Mouse (Mus musculus) frontal cortex, postnatal 36 days (tissue): Measurements from ENCODE around the gene Lrrc73.

ENCODE experiments used
- DNase-seq, 2 experiments: peaks; one replicate each; pipeline ENCODE4 v3.0.0; 2022; ENCODE audit warnings: low spot score in 2 of 2

Lrrc73 gene

DNA sequence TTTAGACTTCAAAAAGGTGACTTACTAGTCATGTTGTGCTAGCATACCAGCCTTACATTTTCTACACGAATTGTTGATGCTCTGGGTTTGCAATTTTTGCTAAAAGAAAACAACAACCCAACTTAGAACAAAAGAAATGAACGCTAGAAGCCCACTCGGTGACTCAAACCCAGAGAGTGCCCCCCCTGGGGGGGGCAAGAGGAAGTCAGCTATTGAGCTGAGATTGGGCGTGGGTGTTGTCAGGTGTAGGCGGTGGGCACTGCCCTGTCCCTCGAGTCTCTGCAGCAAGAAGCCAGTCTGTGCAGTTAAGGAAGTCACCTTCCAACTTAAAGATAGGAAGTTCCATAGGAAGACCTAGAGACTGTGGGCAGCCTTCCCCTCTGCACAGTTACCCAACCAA, 43.3 kb downstream of the Lrrc73 start:
- no peak for DNase-seq

DNA sequence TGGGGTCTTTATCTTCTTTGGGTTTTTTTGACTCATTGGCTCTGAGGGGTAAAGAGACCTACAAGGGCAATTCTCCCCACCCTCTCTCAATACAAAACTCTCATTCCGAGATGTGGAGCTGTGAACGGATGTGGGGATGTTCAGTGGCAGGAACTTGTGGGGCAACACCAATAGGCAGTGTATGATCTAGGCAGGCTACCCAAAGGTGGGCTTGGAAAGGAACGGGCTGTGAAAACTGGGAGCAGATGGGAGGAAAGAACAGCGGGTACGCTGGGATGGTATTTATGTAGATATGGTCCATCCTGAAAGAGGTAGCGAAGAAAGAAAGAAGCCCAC, 43.7 kb downstream of the Lrrc73 start:
- DNase-seq: no peak

DNA sequence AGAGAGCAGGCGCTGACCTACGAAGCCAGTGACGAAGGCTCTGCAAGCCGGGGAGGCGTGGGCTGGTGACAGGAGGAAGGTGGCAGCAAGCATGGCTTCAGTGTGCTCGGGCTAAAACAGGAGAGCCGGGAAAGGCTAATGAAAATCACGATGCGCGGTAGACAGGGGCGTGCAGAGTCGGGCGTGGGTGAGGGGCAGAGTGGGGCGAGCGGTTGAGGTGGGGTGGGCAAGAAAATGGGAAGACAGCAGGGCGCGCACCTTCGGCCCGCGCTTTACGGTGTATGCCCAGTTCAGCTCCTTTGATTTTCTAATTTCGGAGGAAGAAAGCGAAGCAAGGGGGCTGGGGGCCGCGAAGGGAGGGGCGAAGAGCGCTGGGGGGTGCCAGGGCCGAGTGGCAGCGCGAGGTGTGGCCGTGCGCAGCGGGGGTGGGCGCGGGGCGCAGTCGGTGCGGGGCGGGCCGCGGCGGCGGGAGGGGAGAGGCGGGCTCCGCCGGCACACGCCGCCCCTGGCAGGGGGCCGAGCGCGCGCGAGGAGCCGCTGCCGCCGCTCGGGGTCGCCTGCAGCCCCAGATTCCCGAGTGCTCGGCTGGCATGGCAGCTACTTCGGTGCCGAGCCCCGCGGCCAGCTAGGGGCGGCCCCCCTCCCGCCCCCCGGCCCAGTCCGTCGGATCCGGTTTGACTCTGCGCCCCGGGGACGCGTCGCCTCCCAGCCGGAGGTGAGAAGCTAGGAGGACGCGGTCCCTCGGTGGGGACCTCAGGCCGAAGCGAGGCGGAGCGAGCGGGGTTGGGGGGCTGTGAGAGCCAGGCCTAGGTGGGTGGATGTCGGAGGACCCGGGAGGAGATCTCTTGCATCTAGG, 44.3 kb downstream of the Lrrc73 start, which contains the start of gene Dlk2:
Dlk2 (plus strand) TSS at position 58 of the 856 bp plus-strand sequence.
- peak; percentile 68 to 76 for DNase-seq

DNA sequence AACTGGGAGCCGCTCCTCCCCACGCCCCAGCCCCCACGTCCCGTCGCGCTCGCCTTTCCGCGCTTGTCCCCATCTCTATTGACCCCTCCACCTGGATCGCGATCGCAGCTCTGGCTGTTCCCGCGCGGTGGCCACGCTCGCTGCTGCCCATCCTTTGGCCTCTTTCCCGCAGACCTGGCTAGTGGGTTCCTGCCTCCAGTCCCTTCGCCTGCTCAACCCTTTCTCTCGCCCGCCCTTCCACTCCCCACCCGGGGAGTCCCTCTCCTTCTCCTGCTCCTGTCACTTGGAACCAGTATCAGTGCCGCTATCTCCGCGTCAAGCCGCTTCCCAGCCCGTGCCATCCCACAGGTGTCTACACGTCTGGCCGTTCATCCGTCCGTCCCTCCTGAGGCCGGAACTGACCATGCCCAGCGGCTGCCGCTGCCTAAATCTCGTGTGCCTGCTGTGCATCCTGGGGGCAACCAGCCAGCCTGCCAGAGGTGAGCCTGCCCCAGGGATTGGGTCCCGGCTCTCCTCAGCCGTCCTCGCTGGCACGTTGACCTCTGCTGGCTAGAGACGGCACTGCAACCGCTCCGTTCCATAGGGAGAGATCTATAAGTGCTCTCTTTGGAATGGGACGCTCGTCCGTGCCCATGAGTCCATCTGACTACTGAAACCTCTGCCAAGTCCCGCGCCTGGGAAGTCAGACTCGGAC, 45.0 kb downstream of the Lrrc73 start:
- DNase-seq: peak; percentile 88 to 90

DNA sequence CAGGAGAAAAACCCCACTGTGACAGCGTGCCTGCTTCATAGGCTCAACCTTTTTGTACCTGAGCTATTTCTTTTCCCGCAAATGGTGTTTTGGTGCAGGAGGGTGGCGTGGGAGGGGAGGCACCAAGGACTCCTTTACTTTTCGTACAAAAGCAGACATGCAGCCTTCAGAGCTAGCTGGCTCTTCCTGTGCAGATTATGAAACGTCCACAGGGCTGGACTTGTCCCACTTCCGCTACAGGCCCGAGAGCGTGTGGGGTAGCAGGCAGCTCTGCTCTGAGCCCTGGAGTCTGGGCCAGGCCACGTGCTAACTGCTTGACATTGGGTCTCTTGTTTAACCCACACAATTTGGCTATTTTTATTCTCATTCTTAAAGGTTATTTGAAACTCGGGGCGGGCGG, 48.6 kb downstream of the Lrrc73 start:
- DNase-seq: no peak

DNA sequence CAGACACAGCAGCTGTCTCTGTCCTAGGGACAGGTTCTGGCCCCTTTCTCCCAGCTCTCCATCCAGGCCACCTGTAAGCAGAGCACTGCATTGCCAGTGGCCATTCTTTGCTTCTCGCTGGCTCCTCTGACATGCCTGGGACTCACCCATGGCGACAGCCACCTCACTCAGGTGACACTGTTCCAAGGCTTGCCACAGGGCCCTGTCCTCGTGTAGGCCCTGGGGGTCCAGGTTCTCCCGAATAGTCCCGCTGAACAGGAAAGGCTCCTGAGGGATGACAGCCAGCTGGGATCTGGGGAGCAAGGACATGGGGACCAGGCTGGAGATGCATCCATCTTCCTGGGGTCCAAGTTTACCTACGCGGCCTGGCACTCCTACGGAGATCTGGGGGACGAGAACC, 50.9 kb downstream of the Lrrc73 start:
- DNase-seq: no peak
